Mouse (Mus musculus) leukemia stem cell, adult 10-12 weeks (primary cell): ENCODE results near the gene Gm11238. TPM values are rescaled to one million over a fixed set of nuclear protein-coding genes. Genes with fewer than 3 reads are reported as not detected.

Experiments
- polyA plus RNA-seq: library from polyadenylated mRNA; stranded (reverse); fragments of >175 nt; gene quantifications from 2 replicates; pipeline ENCODE4 v1.2.3, GENCODE M21; 2012; ENCODE audit warnings: low replicate concordance

The Gm11238 gene
- not detected in 2 replicates for polyA plus RNA-seq

GRCm38 (mm10) chr4:73607581-73607980 is at the start of gene Gm11238:
Gm11238 (plus strand) TSS chr4:73607881.

GRCm38 (mm10) chr4:73622684-73623083 is 15.0 kb downstream of the Gm11238 start, which contains the start of gene Gm11237:
Gm11237 (plus strand) TSS chr4:73622984.

GRCm38 (mm10) chr4:73637821-73638220 is 30.1 kb downstream of the Gm11238 start, which contains the start of gene Gm11236:
Gm11236 (plus strand) TSS chr4:73638121.

DNA sequence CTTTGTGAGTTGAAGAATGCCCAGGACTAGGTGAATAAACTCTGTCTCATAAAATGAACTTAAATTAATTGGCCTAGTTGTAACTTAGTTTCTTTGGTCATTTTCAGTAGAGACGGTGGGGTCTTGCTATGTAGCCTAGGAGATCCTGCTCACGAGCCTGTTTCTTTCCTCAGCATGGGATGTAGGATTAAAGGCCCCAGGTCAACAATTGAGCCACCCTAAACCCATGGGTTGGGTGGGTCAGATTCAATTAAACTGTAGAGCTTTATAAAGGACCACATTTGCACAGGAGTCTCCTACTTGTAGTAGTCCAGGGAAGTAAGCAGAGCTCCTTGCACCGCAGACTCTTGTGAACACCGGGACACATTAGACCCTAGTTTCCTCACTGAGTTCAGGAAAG is 60.4 kb downstream of the Gm11238 start, which contains the start of gene Gm11239:
Gm11239 (plus strand) TSS at position 301 of the 400 bp plus-strand sequence.

DNA sequence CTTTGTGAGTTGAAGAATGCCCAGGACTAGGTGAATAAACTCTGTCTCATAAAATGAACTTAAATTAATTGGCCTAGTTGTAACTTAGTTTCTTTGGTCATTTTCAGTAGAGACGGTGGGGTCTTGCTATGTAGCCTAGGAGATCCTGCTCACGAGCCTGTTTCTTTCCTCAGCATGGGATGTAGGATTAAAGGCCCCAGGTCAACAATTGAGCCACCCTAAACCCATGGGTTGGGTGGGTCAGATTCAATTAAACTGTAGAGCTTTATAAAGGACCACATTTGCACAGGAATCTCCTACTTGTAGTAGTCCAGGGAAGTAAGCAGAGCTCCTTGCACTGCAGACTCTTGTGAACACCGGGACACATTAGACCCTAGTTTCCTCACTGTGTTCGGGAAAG is 75.5 kb downstream of the Gm11238 start, which contains the start of gene Gm428:
Gm428 (plus strand) TSS at position 301 of the 400 bp plus-strand sequence.

Other genes starting within 250 kb of the Gm11238 start
- gene Gm11487, start 202.8 kb upstream of the Gm11238 start, polyA plus RNA-seq = not detected in 2 replicates
- gene Gm11237, start 15.1 kb downstream of the Gm11238 start, polyA plus RNA-seq = not detected in 2 replicates
- gene Gm11236, start 30.2 kb downstream of the Gm11238 start, polyA plus RNA-seq = not detected in 2 replicates
- not detected in 2 replicates for gene Gm11239, start 60.5 kb downstream of the Gm11238 start, polyA plus RNA-seq
- not detected in 2 replicates for gene Gm428, start 75.6 kb downstream of the Gm11238 start, polyA plus RNA-seq
- 0.09 TPM in 1 of 2 replicates, not detected in the other for gene Rasef, start 183.1 kb downstream of the Gm11238 start, polyA plus RNA-seq